Mouse (Mus musculus) kidney, adult 2 months (tissue): ENCODE measurements around the gene Gm5751.

Experiments used
- CTCF ChIP-seq: fragments of 200-500 bp; conservative IDR thresholded peaks from 2 replicates; pipeline ENCODE4 v1.5.1; 2011; ENCODE audit warnings: low read depth, mild to moderate bottlenecking, control low read depth, low read length, moderate library complexity, mixed read lengths; ENCODE audit not compliant: insufficient read depth, insufficient read length
- POLR2A ChIP-seq: fragments of 200-500 bp; IDR thresholded peaks from one replicate; pipeline ENCODE4 v1.6.1; 2011; ENCODE audit warnings: low read depth, low read length, control low read depth

DNA sequence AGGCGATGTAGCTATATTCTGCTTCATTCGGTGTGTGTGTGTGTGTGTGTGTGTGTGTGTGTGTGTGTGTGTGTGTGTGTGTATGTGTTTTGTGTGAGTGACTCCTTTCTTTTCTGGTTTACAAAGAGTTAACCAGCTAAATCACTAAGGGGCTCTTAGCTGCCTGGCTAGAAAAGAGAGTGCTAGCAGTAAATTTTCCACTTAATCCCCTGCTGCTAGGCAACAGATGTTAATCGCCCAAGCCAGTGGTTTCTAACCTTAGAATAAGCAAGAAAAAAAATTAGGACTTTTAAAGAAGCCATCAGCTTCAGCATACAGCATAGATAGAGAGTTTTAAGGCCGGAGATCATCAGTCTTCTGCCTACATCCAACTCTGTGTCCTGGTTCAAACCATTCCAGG is 53.3 kb downstream of the Gm5751 start:
- TF ChIP-seq POLR2A = no peak
- TF ChIP-seq CTCF = no peak
